Mouse (Mus musculus) bone marrow, adult 2 months (tissue): ENCODE results near the gene Pnliprp1.

Experiments
- CTCF ChIP-seq: fragments of 200-500 bp; IDR thresholded peaks from 2 replicates; pipeline ENCODE4 v1.5.1; 2011; ENCODE audit warnings: low read length, control low read depth; ENCODE audit not compliant: control insufficient read depth, insufficient read depth
- POLR2A ChIP-seq: fragments of 200-500 bp; IDR thresholded peaks from 2 replicates; pipeline ENCODE4 v1.6.1; 2011; ENCODE audit warnings: low read depth, mild to moderate bottlenecking, control low read depth, low read length, borderline replicate concordance; ENCODE audit not compliant: control insufficient read depth

GRCm38 (mm10) chr19:58762848-58763541, 34.3 kb downstream of the Pnliprp1 start:
- TF ChIP-seq CTCF, result peak; percentile 34; the same call in 1 of the 2 replicates
- TF ChIP-seq POLR2A, result no peak
